Comparison of ENCODE assay signal across 14 mouse cellular contexts in the genomic region with DNA sequence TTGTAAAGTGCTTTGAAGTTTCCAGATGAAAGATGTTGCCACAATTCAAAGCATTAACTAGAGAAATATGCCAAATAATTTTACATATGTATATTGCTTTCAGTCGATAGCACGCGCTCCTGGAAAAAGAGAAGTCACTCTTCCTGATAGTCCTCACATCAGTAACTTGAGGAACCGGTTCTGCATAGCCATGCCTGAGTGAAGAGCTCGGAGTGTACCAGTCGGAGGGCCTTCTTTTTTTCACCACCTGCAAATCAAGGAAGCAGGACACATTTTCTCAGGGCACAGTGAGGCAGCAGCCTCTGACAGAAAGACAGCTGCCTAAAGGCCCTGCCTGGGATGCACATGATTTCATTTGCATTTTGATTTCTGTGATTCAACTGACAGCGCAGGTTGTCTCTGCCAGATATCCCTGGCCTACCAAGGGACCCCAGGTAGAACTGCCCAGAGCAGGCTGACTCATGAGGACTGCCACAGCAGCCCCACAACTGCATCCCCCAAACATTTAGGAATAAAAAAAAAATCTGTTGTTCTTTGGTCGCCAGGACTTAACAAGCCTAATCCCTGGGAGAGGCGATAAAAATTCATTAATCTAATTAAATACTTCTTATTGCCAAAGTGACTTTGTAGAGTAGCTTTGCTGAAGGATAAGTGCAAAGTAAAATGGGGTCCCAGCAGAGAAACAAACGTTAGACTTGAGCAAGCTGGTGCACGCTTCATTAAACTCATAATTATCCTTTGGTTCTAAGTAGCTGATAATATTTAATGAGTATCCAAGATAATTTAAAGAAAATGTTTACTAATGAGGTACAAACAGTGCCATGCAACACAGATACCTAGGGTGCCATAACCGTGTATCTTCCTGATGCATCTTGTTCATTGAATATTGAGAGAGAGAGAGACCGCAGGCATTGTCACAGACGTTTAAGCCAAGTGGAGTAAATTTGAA.
DNase-seq lines count a peak whose midpoint lies in the region; ATAC-seq lines count a peak whose summit lies in the region.
"Had no signal": no experiment of that assay in that cellular context is flagged by ENCODE, and none has a peak within 500 bp of the region (broad histone marks: within the 10 kb centered on the region; RNA-seq: fewer than 3 reads in every experiment).

No protein-coding gene starts in this region.

- H3K27ac ChIP-seq in kidney, embryonic 14.5 days (ENCODE audit: low read depth, low read length): no peak overlapping the region
- no peak overlapping the region for H3K27ac ChIP-seq in midbrain, embryonic 13.5 days
- no peak overlapping the region for H3K27ac ChIP-seq in midbrain, embryonic 10.5 days (replicated peaks)
- no peak overlapping the region for H3K27ac ChIP-seq in intestine, embryonic 16.5 days (ENCODE audit: low read length)
- no peak overlapping the region for H3K27ac ChIP-seq in neural tube, embryonic 15.5 days (replicated peaks)
- no peak overlapping the region for H3K27ac ChIP-seq in liver, embryonic 12.5 days
- H3K27ac ChIP-seq: hindbrain, postnatal 0 days had no signal

- H3K9me3 ChIP-seq in kidney, embryonic 14.5 days (ENCODE audit: control insufficient read depth, low read length): no peaks in the 10 kb centered on the region
- no peaks in the 10 kb centered on the region for H3K9me3 ChIP-seq in midbrain, embryonic 13.5 days
- H3K9me3 ChIP-seq in midbrain, embryonic 10.5 days (replicated peaks): no peaks in the 10 kb centered on the region
- H3K9me3 ChIP-seq in intestine, embryonic 16.5 days (ENCODE audit: control insufficient read depth, low read length): no peaks in the 10 kb centered on the region
- H3K9me3 ChIP-seq in neural tube, embryonic 15.5 days (replicated peaks): no peaks in the 10 kb centered on the region
- no peaks in the 10 kb centered on the region for H3K9me3 ChIP-seq in liver, embryonic 12.5 days (replicated peaks)

- H3K4me3 ChIP-seq in kidney, embryonic 14.5 days (ENCODE audit: low read length): no peak overlapping the region
- no peak overlapping the region for H3K4me3 ChIP-seq in midbrain, embryonic 13.5 days (replicated peaks)
- H3K4me3 ChIP-seq in midbrain, embryonic 10.5 days: no peak overlapping the region
- no peak overlapping the region for H3K4me3 ChIP-seq in intestine, embryonic 16.5 days (ENCODE audit: low read length)
- no peak overlapping the region for H3K4me3 ChIP-seq in neural tube, embryonic 15.5 days (replicated peaks)
- no peak overlapping the region for H3K4me3 ChIP-seq in liver, embryonic 12.5 days

- no peaks in the 10 kb centered on the region for H3K4me1 ChIP-seq in kidney, embryonic 14.5 days (ENCODE audit: control insufficient read depth, insufficient read depth, low read length)
- H3K4me1 ChIP-seq in midbrain, embryonic 13.5 days (replicated peaks): peaks cover 16% of the 10 kb centered on the region
- peaks cover 16% of the 10 kb centered on the region for H3K4me1 ChIP-seq in midbrain, embryonic 10.5 days
- no peaks in the 10 kb centered on the region for H3K4me1 ChIP-seq in intestine, embryonic 16.5 days (ENCODE audit: control insufficient read depth, insufficient read depth, low read length)
- peaks cover 13% of the 10 kb centered on the region; the same call in 1 of the 2 replicates for H3K4me1 ChIP-seq in neural tube, embryonic 15.5 days
- no peaks in the 10 kb centered on the region for H3K4me1 ChIP-seq in liver, embryonic 12.5 days

- no peak overlapping the region for H3K4me2 ChIP-seq in kidney, embryonic 14.5 days (replicated peaks; ENCODE audit: low read depth, low read length)
- no peak overlapping the region for H3K4me2 ChIP-seq in midbrain, embryonic 13.5 days (replicated peaks)
- H3K4me2 ChIP-seq in intestine, embryonic 16.5 days (ENCODE audit: low read depth, low read length): no peak overlapping the region
- no peak overlapping the region for H3K4me2 ChIP-seq in neural tube, embryonic 15.5 days
- H3K4me2 ChIP-seq in liver, embryonic 12.5 days: no peak overlapping the region

- DNase-seq in kidney, postnatal 36 days: no peak
- no peak for DNase-seq in midbrain, embryonic 10.5 days (ENCODE audit: low spot score)
- DNase-seq: adrenal gland, postnatal 36 days; cerebellum, adult 8-10 months; gastrocnemius, postnatal 25 days; liver, postnatal 0 days; thymus, adult 18-20 months had no signal

- ATAC-seq in kidney, embryonic 14.5 days (ENCODE audit: low FRiP score, low TSS enrichment): peak; percentile 64
- peak; percentile 52; the same call in 1 of the 2 replicates for ATAC-seq in midbrain, embryonic 13.5 days
- peak; percentile 75 for ATAC-seq in intestine, embryonic 16.5 days
- 0 out of 2 replicates have a peak, but pooled peaks have one; percentile 39 for ATAC-seq in neural tube, embryonic 15.5 days (ENCODE audit: low FRiP score)
- ATAC-seq in liver, embryonic 12.5 days: no peak
- ATAC-seq: forebrain, embryonic 14.5 days; hindbrain, postnatal 0 days; liver, postnatal 0 days had no signal

- H3K9ac ChIP-seq in kidney, embryonic 14.5 days (ENCODE audit: low read depth, low read length): no peak overlapping the region
- no peak overlapping the region for H3K9ac ChIP-seq in midbrain, embryonic 13.5 days (replicated peaks)
- H3K9ac ChIP-seq in intestine, embryonic 16.5 days (ENCODE audit: low read depth, low read length): no peak overlapping the region
- no peak overlapping the region for H3K9ac ChIP-seq in neural tube, embryonic 15.5 days (replicated peaks)
- H3K9ac ChIP-seq in liver, embryonic 12.5 days: no peak overlapping the region
- H3K9ac ChIP-seq: liver, postnatal 0 days had no signal

- no peaks in the 10 kb centered on the region; the same call in 1 of the 2 replicates for H3K27me3 ChIP-seq in kidney, embryonic 14.5 days (ENCODE audit: control insufficient read depth, insufficient read depth, low read length)
- no peaks in the 10 kb centered on the region for H3K27me3 ChIP-seq in midbrain, embryonic 13.5 days
- no peaks in the 10 kb centered on the region for H3K27me3 ChIP-seq in midbrain, embryonic 10.5 days (ENCODE audit: low read depth, poor library complexity, severe bottlenecking)
- no peaks in the 10 kb centered on the region; the same call in 1 of the 2 replicates for H3K27me3 ChIP-seq in intestine, embryonic 16.5 days (replicated peaks; ENCODE audit: control insufficient read depth, insufficient read depth, low read length)
- H3K27me3 ChIP-seq in neural tube, embryonic 15.5 days (replicated peaks): peaks cover 5% of the 10 kb centered on the region; the same call in 1 of the 2 replicates
- no peaks in the 10 kb centered on the region for H3K27me3 ChIP-seq in liver, embryonic 12.5 days (replicated peaks)

- WGBS in kidney, embryonic 14.5 days: 44% methylated on average over 14 of the region's 14 CpGs
- 44% methylated on average over 14 of the region's 14 CpGs for WGBS in midbrain, embryonic 13.5 days
- 54% methylated on average over 14 of the region's 14 CpGs for WGBS in midbrain, embryonic 10.5 days
- WGBS in intestine, embryonic 16.5 days: 53% methylated on average over 14 of the region's 14 CpGs
- WGBS in neural tube, embryonic 15.5 days: 34% methylated on average over 14 of the region's 14 CpGs
- WGBS in liver, embryonic 12.5 days (ENCODE audit: insufficient replicate concordance): 38% methylated on average over 14 of the region's 14 CpGs

- no peaks in the 10 kb centered on the region for H3K36me3 ChIP-seq in kidney, embryonic 14.5 days (ENCODE audit: control insufficient read depth, insufficient read depth, low read length)
- H3K36me3 ChIP-seq in midbrain, embryonic 13.5 days: no peaks in the 10 kb centered on the region
- H3K36me3 ChIP-seq in midbrain, embryonic 10.5 days: no peaks in the 10 kb centered on the region
- H3K36me3 ChIP-seq in intestine, embryonic 16.5 days (ENCODE audit: control insufficient read depth, insufficient read depth, low read length): no peaks in the 10 kb centered on the region
- H3K36me3 ChIP-seq in neural tube, embryonic 15.5 days: no peaks in the 10 kb centered on the region
- H3K36me3 ChIP-seq in liver, embryonic 12.5 days: no peaks in the 10 kb centered on the region
